Mouse (Mus musculus) liver, embryonic 14.5 days (tissue): ENCODE data around the gene Atg7. TPM values are rescaled to one million over a fixed set of nuclear protein-coding genes. Genes with fewer than 3 reads are reported as not detected.

ENCODE experiments used
- ATAC-seq: fragments of 200-750 bp; cut with Nextera tagmentation; 2 replicates; pipeline ENCODE4 v1.8.0; 2017; ENCODE audit warnings: moderate number of reproducible peaks, mild to moderate bottlenecking, moderate library complexity; ENCODE audit not compliant: insufficient read depth
- DNase-seq, 3 experiments: peaks; one replicate each; pipeline ENCODE4 v3.0.0-alpha.2; 2012 to 2013; ENCODE audit warnings: low read depth in 3 of 3, low spot score in 3 of 3
- H3K27ac ChIP-seq: fragments of 300-500 bp; sonication (generic); 2 replicates; pipeline ENCODE4 v1.5.1; 2014; ENCODE audit warnings: moderate library complexity, mild to moderate bottlenecking, control low read depth, inconsistent platforms
- H3K27me3 ChIP-seq: fragments of 300-500 bp; sonication (generic); 2 replicates; pipeline ENCODE4 v1.6.1; 2014; ENCODE audit warnings: mild to moderate bottlenecking, low read length, moderate library complexity; ENCODE audit not compliant: control insufficient read depth, insufficient read depth
- H3K36me3 ChIP-seq: fragments of 300-500 bp; sonication (generic); replicated peaks from 2 replicates; pipeline ENCODE4 v1.6.1; 2014; ENCODE audit warnings: low read depth; ENCODE audit not compliant: control insufficient read depth, insufficient read depth
- H3K4me1 ChIP-seq, 2 experiments: fragments of 200-500 bp in 1 of 2; fragments of 300-500 bp in 1 of 2; sonication (generic) in 1 of 2; replicated peaks; 2 replicates each; pipeline ENCODE4 v1.6.1; 2012 to 2014; ENCODE audit warnings: antibody characterized with exemption in 1 of 2, inconsistent platforms in 1 of 2, low read length in 1 of 2; ENCODE audit not compliant: control insufficient read depth in 2 of 2, insufficient read depth in 2 of 2
- H3K4me2 ChIP-seq: fragments of 300-500 bp; sonication (generic); 2 replicates; pipeline ENCODE4 v1.6.1; 2014; ENCODE audit warnings: low read depth, mild to moderate bottlenecking, control low read depth, moderate library complexity
- H3K4me3 ChIP-seq, 2 experiments: fragments of 200-500 bp in 1 of 2; fragments of 300-500 bp in 1 of 2; sonication (generic) in 1 of 2; 2 replicates each; pipeline ENCODE4 v1.5.1; 2012 to 2014; ENCODE audit warnings: low read depth in 2 of 2, low read length in 2 of 2, mild to moderate bottlenecking in 2 of 2, control low read depth in 1 of 2, inconsistent platforms in 1 of 2, moderate library complexity in 1 of 2; ENCODE audit not compliant: insufficient read depth in 1 of 2
- H3K9ac ChIP-seq: fragments of 300-500 bp; sonication (generic); replicated peaks from 2 replicates; pipeline ENCODE4 v1.6.1; 2014; ENCODE audit warnings: mild to moderate bottlenecking, control low read depth, moderate library complexity
- H3K9me3 ChIP-seq: fragments of 300-500 bp; sonication (generic); 2 replicates; pipeline ENCODE4 v1.6.1; 2016; ENCODE audit warnings: low read length, mixed read lengths; ENCODE audit not compliant: control insufficient read depth
- CTCF ChIP-seq: IDR thresholded peaks from 2 replicates; pipeline ENCODE4 v1.5.1; 2016; ENCODE audit warnings: antibody characterized with exemption, low read depth, control low read depth
- EP300 ChIP-seq: IDR thresholded peaks from 2 replicates; pipeline ENCODE4 v1.6.1; 2016; ENCODE audit warnings: antibody characterized with exemption, low read depth
- WGBS: fragments of 180-500 bp; shearing (Covaris S2); extraction: QIAGEN DNeasy Blood & Tissue Kit; methylation state at CpG from one replicate; pipeline ENCODE4 v1.1.7; 2014; ENCODE audit not compliant: insufficient replicate concordance; 5-methylcytosine and 5-hydroxymethylcytosine counted together
- polyA plus RNA-seq, 2 experiments: library from polyadenylated mRNA; depleted of rRNA in 1 of 2; stranded (reverse) in 1 of 2; unstranded in 1 of 2; fragments of >200 nt; fragmentation: Nextera tagmentation in 1 of 2; extraction: Ambion mirVana in 1 of 2; gene quantifications; 2 replicates each; pipeline versions ENCODE4 v1.2.1 to v1.2.3; 2012 to 2014

Atg7 gene
- polyA plus RNA-seq, 2 experiments, result 4.8 to 11.8 TPM

- Histone ChIP-seq H3K36me3 (no peaks in the 10 kb centered on the region), H3K27me3 (no peaks in the 10 kb centered on the region), H3K4me1 (peaks cover 0 to 6% of the 10 kb centered on the region in 2 experiments; a peak in 1 of 4 replicates), H3K9me3 (no peaks in the 10 kb centered on the region), H3K4me3 (no peak overlapping the region), H3K9ac (no peak overlapping the region), H3K4me2 (no peak overlapping the region), H3K27ac (no peak overlapping the region)
- 69% methylated on average over 7 of the region's 7 CpGs for WGBS
- no peak for DNase-seq
- no peak for ATAC-seq
- no peak for TF ChIP-seq EP300
- TF ChIP-seq CTCF, result no peak
Observed at GRCm38 (mm10) chr6:114851688-114852087, 208.8 kb downstream of the Atg7 start.

GRCm38 (mm10) chr6:114852739-114853138 lies 209.8 kb downstream of the Atg7 start:
- no peak overlapping the region for H3K27ac ChIP-seq
- no peaks in the 10 kb centered on the region for H3K36me3 ChIP-seq
- TF ChIP-seq EP300 (no peak), CTCF (no peak)
- 59% methylated on average over 3 of the region's 3 CpGs for WGBS
- no peak overlapping the region for H3K4me3 ChIP-seq
- DNase-seq, result no peak
- no peaks in the 10 kb centered on the region for H3K27me3 ChIP-seq
- no peak for ATAC-seq
- no peak overlapping the region for H3K9ac ChIP-seq
- no peaks in the 10 kb centered on the region for H3K9me3 ChIP-seq
- peaks cover 0 to 2% of the 10 kb centered on the region in 2 experiments; a peak in 1 of 4 replicates for H3K4me1 ChIP-seq
- H3K4me2 ChIP-seq, result no peak overlapping the region

GRCm38 (mm10) chr6:114854368-114854767 lies 211.5 kb downstream of the Atg7 start:
- 62% methylated on average over 2 of the region's 2 CpGs for WGBS
- no peaks in the 10 kb centered on the region for H3K36me3 ChIP-seq
- H3K27ac ChIP-seq, result no peak overlapping the region
- H3K27me3 ChIP-seq, result no peaks in the 10 kb centered on the region
- no peaks in the 10 kb centered on the region for H3K4me1 ChIP-seq
- ATAC-seq, result no peak
- H3K4me2 ChIP-seq, result no peak overlapping the region
- no peaks in the 10 kb centered on the region for H3K9me3 ChIP-seq
- no peak for TF ChIP-seq EP300
- DNase-seq, result no peak
- no peak overlapping the region for H3K4me3 ChIP-seq
- no peak overlapping the region for H3K9ac ChIP-seq

GRCm38 (mm10) chr6:114855644-114856043 lies 212.7 kb downstream of the Atg7 start:
- no peak for DNase-seq
- 39% methylated on average over 3 of the region's 3 CpGs for WGBS
- ATAC-seq, result no peak
- Histone ChIP-seq H3K4me3 (no peak overlapping the region), H3K9me3 (no peaks in the 10 kb centered on the region), H3K4me2 (no peak overlapping the region), H3K36me3 (no peaks in the 10 kb centered on the region), H3K27ac (no peak overlapping the region), H3K9ac (no peak overlapping the region), H3K27me3 (no peaks in the 10 kb centered on the region), H3K4me1 (no peaks in the 10 kb centered on the region)
- TF ChIP-seq EP300 (no peak), CTCF (no peak)

GRCm38 (mm10) chr6:114856501-114856900 lies 213.6 kb downstream of the Atg7 start:
- no peak overlapping the region for H3K9ac ChIP-seq
- H3K4me3 ChIP-seq, result no peak overlapping the region
- ATAC-seq, result no peak
- no peak for DNase-seq
- no peak for TF ChIP-seq CTCF
- TF ChIP-seq EP300, result no peak
- no peaks in the 10 kb centered on the region for H3K4me1 ChIP-seq
- H3K27me3 ChIP-seq, result no peaks in the 10 kb centered on the region
- H3K4me2 ChIP-seq, result no peak overlapping the region
- 65% methylated on average over 4 of the region's 4 CpGs for WGBS
- peaks cover 2% of the 10 kb centered on the region; the same call in 1 of the 2 replicates for H3K36me3 ChIP-seq
- no peak overlapping the region for H3K27ac ChIP-seq
- H3K9me3 ChIP-seq, result no peaks in the 10 kb centered on the region
